Mouse (Mus musculus) kidney, postnatal 0 days (tissue): ENCODE results near the gene Galnt18. TPM values are rescaled to one million over a fixed set of nuclear protein-coding genes. Genes with fewer than 3 reads are reported as not detected.
A peak's percentile ranks its signal among the peaks of the same experiment; 100 is the strongest.

Experiments used
- ATAC-seq: fragments of 200-750 bp; cut with Nextera tagmentation; replicated peaks from 2 replicates; pipeline ENCODE4 v1.8.0; 2017; ENCODE audit warnings: low read depth, moderate number of reproducible peaks, moderate TSS enrichment, moderate library complexity; ENCODE audit not compliant: low FRiP score
- DNase-seq: peaks from one replicate; pipeline ENCODE4 v3.0.0-alpha.2; 2016; ENCODE audit warnings: low spot score
- H3K27ac ChIP-seq: fragments of 300-500 bp; sonication (generic); 2 replicates; pipeline ENCODE4 v1.5.1; 2014; ENCODE audit warnings: mild to moderate bottlenecking
- H3K27me3 ChIP-seq: fragments of 300-500 bp; sonication (generic); 2 replicates; pipeline ENCODE4 v1.6.1; 2014; ENCODE audit warnings: low read length, mixed read lengths; ENCODE audit not compliant: insufficient read depth
- H3K36me3 ChIP-seq: fragments of 300-500 bp; sonication (generic); 2 replicates; pipeline ENCODE4 v1.6.1; 2014; ENCODE audit warnings: low read length, mixed read lengths; ENCODE audit not compliant: insufficient read depth
- H3K4me1 ChIP-seq: fragments of 300-500 bp; sonication (generic); replicated peaks from 2 replicates; pipeline ENCODE4 v1.6.1; 2014; ENCODE audit warnings: antibody characterized with exemption, low read length, mixed read lengths; ENCODE audit not compliant: insufficient read depth
- H3K4me2 ChIP-seq: fragments of 300-500 bp; sonication (generic); 2 replicates; pipeline ENCODE4 v1.6.1; 2014; ENCODE audit warnings: mild to moderate bottlenecking, low read length, moderate library complexity, mixed read lengths
- H3K4me3 ChIP-seq: fragments of 300-500 bp; sonication (generic); replicated peaks from 2 replicates; pipeline ENCODE4 v1.5.1; 2014; ENCODE audit warnings: low read depth, low read length
- H3K9ac ChIP-seq: fragments of 300-500 bp; sonication (generic); 2 replicates; pipeline ENCODE4 v1.6.1; 2014; ENCODE audit warnings: low read depth, low read length
- H3K9me3 ChIP-seq: fragments of 300-500 bp; sonication (generic); replicated peaks from 2 replicates; pipeline ENCODE4 v1.6.1; 2016; ENCODE audit warnings: low read length, inconsistent platforms, mixed read lengths
- CTCF ChIP-seq: IDR thresholded peaks from 2 replicates; pipeline ENCODE4 v1.5.1; 2016; ENCODE audit warnings: antibody characterized with exemption, low read depth, mild to moderate bottlenecking, moderate library complexity
- WGBS: fragments of 180-500 bp; shearing (Covaris S2); extraction: QIAGEN DNeasy Blood & Tissue Kit; methylation state at CpG from one replicate; pipeline ENCODE4 v1.1.7; 2014; 5-methylcytosine and 5-hydroxymethylcytosine counted together
- polyA plus RNA-seq: library from polyadenylated mRNA; unstranded; fragments of >200 nt; fragmentation: Nextera tagmentation; extraction: Ambion mirVana; gene quantifications from 2 replicates; pipeline ENCODE4 v1.2.1, GENCODE M21; 2015

The Galnt18 gene
- polyA plus RNA-seq, 1 experiment from 2014 or later = 52.1 TPM

GRCm38 (mm10) chr7:111778212-111778611 lies 1.6 kb downstream of the Galnt18 start:
- no peaks in the 10 kb centered on the region for H3K27me3 ChIP-seq
- peak overlapping the region; percentile 19; the same call in 1 of the 2 replicates for H3K27ac ChIP-seq
- peak overlapping the region; percentile 54 for H3K4me3 ChIP-seq
- TF ChIP-seq CTCF = no peak
- H3K4me1 ChIP-seq = peaks cover 6% of the 10 kb centered on the region
- H3K4me2 ChIP-seq = peak overlapping the region; percentile 92
- H3K9ac ChIP-seq = peak overlapping the region; percentile 50; the same call in 1 of the 2 replicates
- WGBS = 71% methylated on average over 7 of the region's 7 CpGs
- no peak for DNase-seq
- H3K36me3 ChIP-seq = no peaks in the 10 kb centered on the region
- ATAC-seq = no peak
- H3K9me3 ChIP-seq = no peaks in the 10 kb centered on the region

DNA sequence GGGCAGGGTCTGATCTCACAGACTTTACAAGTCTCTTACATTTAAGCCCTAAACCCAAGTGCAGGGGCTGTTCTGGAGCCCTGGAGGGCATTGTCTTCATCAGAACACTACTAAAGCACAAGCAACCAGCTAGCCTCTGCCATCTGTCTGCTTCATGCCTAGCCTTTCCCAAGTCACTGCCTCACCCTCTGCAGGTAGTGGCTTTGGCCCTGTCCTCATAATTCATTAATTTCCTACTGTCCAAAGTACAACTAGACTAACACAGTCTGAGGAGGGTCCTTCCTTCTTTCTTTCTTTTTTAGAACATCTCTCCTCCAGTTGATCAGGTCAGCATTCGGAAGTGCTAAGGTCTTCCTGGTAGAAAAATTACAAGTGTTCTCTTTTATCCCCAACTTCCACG lies 2.6 kb downstream of the Galnt18 start:
- no peaks in the 10 kb centered on the region for H3K36me3 ChIP-seq
- no peak overlapping the region for H3K9ac ChIP-seq
- H3K4me3 ChIP-seq = no peak overlapping the region
- TF ChIP-seq CTCF = no peak
- H3K4me1 ChIP-seq = peaks cover 15% of the 10 kb centered on the region
- H3K27ac ChIP-seq = 0 out of 2 replicates have a peak overlapping the region, but pooled peaks have one; percentile 19
- H3K4me2 ChIP-seq = peak overlapping the region; percentile 92
- no peaks in the 10 kb centered on the region for H3K9me3 ChIP-seq
- no peaks in the 10 kb centered on the region for H3K27me3 ChIP-seq
- DNase-seq (no peak), ATAC-seq (no peak)
- WGBS = 70% methylated on average over 2 of the region's 2 CpGs

DNA sequence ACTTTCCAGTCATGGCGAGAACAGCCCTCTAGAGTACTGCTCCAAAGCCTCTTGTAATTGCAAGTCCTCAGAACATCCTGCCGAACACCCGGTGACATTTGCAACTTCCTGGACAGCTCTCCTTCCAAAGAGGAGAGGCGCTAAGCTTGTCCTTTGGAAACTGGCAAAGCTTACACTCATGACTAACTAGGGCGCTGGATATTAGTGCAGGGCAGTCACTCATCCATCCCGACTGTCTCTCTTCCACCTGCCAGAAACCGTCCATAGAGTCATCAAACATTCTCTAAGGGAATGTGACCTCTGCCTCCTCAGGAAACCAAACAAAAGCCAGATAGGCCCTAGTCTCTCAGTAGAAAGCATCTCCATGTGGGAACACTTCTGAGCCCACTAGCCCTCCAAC lies 3.6 kb downstream of the Galnt18 start:
- WGBS = 39% methylated on average over 7 of the region's 7 CpGs
- no peak overlapping the region for H3K4me3 ChIP-seq
- no peak for ATAC-seq

DNA sequence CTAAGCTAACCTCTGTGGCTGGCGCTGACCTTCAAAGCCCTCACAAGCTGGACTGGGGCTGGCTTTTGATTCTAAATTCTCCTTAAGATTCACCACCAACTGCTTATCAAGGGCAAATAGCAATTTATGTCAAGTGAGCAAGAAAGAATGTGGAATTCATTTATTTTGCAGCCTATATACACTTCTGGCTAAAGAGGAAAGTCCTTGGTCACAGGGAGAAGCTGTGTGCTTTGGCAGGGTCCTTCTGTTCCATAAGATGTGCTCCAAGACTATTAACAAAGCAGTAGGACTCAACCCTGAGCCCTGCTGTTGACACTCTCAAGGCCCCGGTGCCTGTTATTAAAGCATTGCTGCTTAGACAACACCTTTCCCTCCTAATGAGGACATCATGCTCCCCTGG lies 7.4 kb downstream of the Galnt18 start:
- DNase-seq = no peak
- no peak for TF ChIP-seq CTCF
- no peak overlapping the region for H3K9ac ChIP-seq
- H3K9me3 ChIP-seq = no peaks in the 10 kb centered on the region
- H3K4me2 ChIP-seq = no peak overlapping the region
- peaks cover 30% of the 10 kb centered on the region for H3K4me1 ChIP-seq
- no peak overlapping the region for H3K4me3 ChIP-seq
- H3K36me3 ChIP-seq = no peaks in the 10 kb centered on the region
- peak overlapping the region; percentile 85 for H3K27ac ChIP-seq
- ATAC-seq = no peak
- no peaks in the 10 kb centered on the region for H3K27me3 ChIP-seq
- WGBS = 65% methylated on average over 2 of the region's 2 CpGs

More for the DNA sequence above, 3.6 kb downstream of the Galnt18 start:
- Histone ChIP-seq H3K27me3 (no peaks in the 10 kb centered on the region), H3K27ac (no peak overlapping the region), H3K9ac (no peak overlapping the region), H3K4me2 (peak overlapping the region; percentile 92), H3K36me3 (no peaks in the 10 kb centered on the region), H3K9me3 (no peaks in the 10 kb centered on the region), H3K4me1 (peaks cover 22% of the 10 kb centered on the region)
- TF ChIP-seq CTCF = no peak
- DNase-seq = peak; percentile 45

DNA sequence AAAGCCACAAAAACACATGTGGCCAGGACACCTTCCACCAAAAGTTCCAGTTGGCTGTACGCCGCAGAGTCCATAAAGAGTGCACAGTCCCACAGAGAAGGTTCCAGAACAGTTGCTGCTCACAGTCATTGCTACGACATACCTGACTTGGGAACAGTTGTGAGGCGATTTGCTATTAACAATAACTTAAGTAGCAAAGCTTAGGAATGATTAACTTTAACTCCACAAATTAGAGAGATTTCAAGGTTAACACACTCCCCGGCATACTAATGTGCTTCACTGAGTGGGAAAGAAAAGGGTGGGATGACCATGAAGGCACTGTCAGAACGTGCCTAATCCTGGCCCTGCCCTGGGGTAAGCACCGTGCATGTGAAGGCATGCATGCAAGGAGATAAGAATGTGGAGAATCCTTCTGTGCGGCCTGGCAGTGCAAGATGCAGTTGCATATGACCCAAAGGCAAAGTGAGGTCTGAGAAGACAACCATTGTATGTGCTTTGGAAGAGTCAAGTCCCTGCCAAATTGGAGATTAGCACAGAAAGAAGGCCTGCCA lies 8.5 kb downstream of the Galnt18 start:
- peak; percentile 70 for DNase-seq
- Histone ChIP-seq H3K9ac (no peak overlapping the region), H3K9me3 (no peaks in the 10 kb centered on the region), H3K4me3 (no peak overlapping the region), H3K36me3 (no peaks in the 10 kb centered on the region), H3K27me3 (no peaks in the 10 kb centered on the region), H3K27ac (peak overlapping the region; percentile 85), H3K4me2 (peak overlapping the region; percentile 18; the same call in 1 of the 2 replicates), H3K4me1 (peaks cover 30% of the 10 kb centered on the region)
- 54% methylated on average over 8 of the region's 8 CpGs for WGBS
- ATAC-seq = peak; percentile 90
- no peak for TF ChIP-seq CTCF

GRCm38 (mm10) chr7:111770585-111770984 lies 9.2 kb downstream of the Galnt18 start:
- DNase-seq = no peak
- Histone ChIP-seq H3K27ac (peak overlapping the region; percentile 85), H3K27me3 (no peaks in the 10 kb centered on the region), H3K9ac (no peak overlapping the region), H3K4me1 (peaks cover 30% of the 10 kb centered on the region), H3K4me3 (no peak overlapping the region), H3K4me2 (no peak overlapping the region), H3K36me3 (no peaks in the 10 kb centered on the region), H3K9me3 (no peaks in the 10 kb centered on the region)
- TF ChIP-seq CTCF = no peak
- ATAC-seq = no peak
- WGBS = 66% methylated on average over 3 of the region's 3 CpGs
